Mouse (Mus musculus) MEL (cell line): ENCODE measurements at regions not wholly inside any gene's neighbourhood (a gene's known extent, or its start where the extent isn't known, plus 50 kb on each side); places are given as distances from the start of the nearest gene placed in this dataset.

Experiments used
- CHD1 ChIP-seq: IDR thresholded peaks from 2 replicates; pipeline ENCODE4 v1.6.1; 2012; ENCODE audit warnings: low read depth, mild to moderate bottlenecking, inconsistent platforms, low read length, improper control_type of control experiment
- EP300 ChIP-seq, 2 experiments: IDR thresholded peaks; 2 replicates each; pipeline ENCODE4 v1.6.1; 2011; ENCODE audit warnings: improper control_type of control experiment in 2 of 2, low read length in 2 of 2, low read depth in 1 of 2, mild to moderate bottlenecking in 1 of 2
- MAX ChIP-seq: IDR thresholded peaks from 2 replicates; pipeline ENCODE4 v1.6.1; 2011; ENCODE audit warnings: low read length, improper control_type of control experiment
- NELFE ChIP-seq: IDR thresholded peaks from 2 replicates; pipeline ENCODE4 v1.6.1; 2011; ENCODE audit warnings: low read depth, low read length, improper control_type of control experiment
- POLR2A ChIP-seq, 2 experiments: IDR thresholded peaks; 2 replicates each; pipeline ENCODE4 v1.6.1; 2011 to 2012; ENCODE audit warnings: low read length in 2 of 2, mild to moderate bottlenecking in 2 of 2, control low read depth in 1 of 2, improper control_type of control experiment in 1 of 2, low read depth in 1 of 2, moderate library complexity in 1 of 2; ENCODE audit not compliant: control insufficient read depth in 1 of 2, insufficient read depth in 1 of 2, poor library complexity in 1 of 2
- TAL1 ChIP-seq: IDR thresholded peaks from 2 replicates; pipeline ENCODE4 v1.6.1; 2012; ENCODE audit warnings: mild to moderate bottlenecking, inconsistent platforms, low read length, moderate library complexity, mixed read lengths
- TCF12 ChIP-seq: IDR thresholded peaks from 2 replicates; pipeline ENCODE4 v1.6.1; 2014; ENCODE audit warnings: low read depth, mild to moderate bottlenecking, inconsistent platforms, low read length, improper control_type of control experiment, moderate library complexity
- ZKSCAN1 ChIP-seq: IDR thresholded peaks from 2 replicates; pipeline ENCODE4 v1.6.1; 2012; ENCODE audit warnings: low read depth, mild to moderate bottlenecking, inconsistent platforms, low read length, improper control_type of control experiment, moderate library complexity

DNA sequence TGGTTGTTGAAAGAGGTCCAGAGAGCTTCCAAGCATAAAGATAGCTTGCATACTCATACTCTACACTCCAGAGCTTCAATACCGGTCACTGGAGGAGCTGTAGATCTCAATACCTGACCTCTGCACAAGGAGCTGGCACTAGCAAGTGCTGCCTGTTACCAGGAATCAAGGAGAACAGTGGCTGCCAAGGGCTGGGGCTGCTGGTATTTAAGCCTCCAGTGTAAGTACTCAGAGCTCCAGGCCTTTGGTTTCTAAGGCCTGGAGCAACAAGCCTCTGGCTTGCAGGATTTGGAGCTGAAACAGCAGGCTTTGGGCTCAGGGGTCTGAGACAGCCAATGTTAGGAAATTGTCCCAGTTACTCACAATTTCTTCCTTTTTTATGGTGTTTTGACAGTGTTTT is 96.2 kb upstream of the Ccng1 start:
- TF ChIP-seq POLR2A (IDR thresholded peaks at IDR 0.05; ENCODE audit: control insufficient read depth in 1 of 2, insufficient read depth in 1 of 2, low read depth in 1 of 2, low read length in 2 of 2, poor library complexity in 1 of 2) (no peak), NELFE (no peak), ZKSCAN1 (no peak), TCF12 (no peak), EP300 (IDR thresholded peaks at IDR 0.05; ENCODE audit: low read depth in 1 of 2, low read length in 2 of 2) (no peak), TAL1 (no peak), CHD1 (no peak), MAX (no peak)
